Mouse (Mus musculus) embryonic facial prominence, embryonic 11.5 days (tissue): ENCODE results near the gene Slc25a31. TPM values are rescaled to one million over a fixed set of nuclear protein-coding genes. Genes with fewer than 3 reads are reported as not detected.

Source experiments
- ATAC-seq: fragments of 200-750 bp; cut with Nextera tagmentation; replicated peaks from 2 replicates; pipeline ENCODE4 v1.8.0; 2017; ENCODE audit warnings: low read depth; ENCODE audit not compliant: insufficient number of reproducible peaks, low FRiP score, low TSS enrichment
- DNase-seq: peaks from one replicate; pipeline ENCODE4 v3.0.0-alpha.2; 2015; ENCODE audit warnings: low spot score
- H3K27ac ChIP-seq: fragments of 300-500 bp; sonication (generic); replicated peaks from 2 replicates; pipeline ENCODE4 v1.5.1; 2014; ENCODE audit warnings: mild to moderate bottlenecking, low read depth, low read length, control low read depth
- H3K27me3 ChIP-seq: fragments of 300-500 bp; sonication (generic); 2 replicates; pipeline ENCODE4 v1.6.1; 2014; ENCODE audit warnings: mild to moderate bottlenecking, low read length, moderate library complexity, mixed read lengths; ENCODE audit not compliant: control insufficient read depth, insufficient read depth
- H3K36me3 ChIP-seq: fragments of 300-500 bp; sonication (generic); replicated peaks from 2 replicates; pipeline ENCODE4 v1.6.1; 2014; ENCODE audit warnings: low read depth, mild to moderate bottlenecking, low read length, moderate library complexity, mixed read lengths; ENCODE audit not compliant: control insufficient read depth, insufficient read depth
- H3K4me1 ChIP-seq: fragments of 300-500 bp; sonication (generic); 2 replicates; pipeline ENCODE4 v1.6.1; 2014; ENCODE audit warnings: low read length, mixed read lengths; ENCODE audit not compliant: control insufficient read depth, insufficient read depth
- H3K4me2 ChIP-seq: fragments of 300-500 bp; sonication (generic); 2 replicates; pipeline ENCODE4 v1.6.1; 2014; ENCODE audit warnings: low read depth, mild to moderate bottlenecking, control low read depth, low read length, moderate library complexity
- H3K4me3 ChIP-seq: fragments of 300-500 bp; sonication (generic); 2 replicates; pipeline ENCODE4 v1.5.1; 2014; ENCODE audit warnings: low read depth, low read length, control low read depth
- H3K9ac ChIP-seq: fragments of 300-500 bp; sonication (generic); replicated peaks from 2 replicates; pipeline ENCODE4 v1.6.1; 2014; ENCODE audit warnings: mild to moderate bottlenecking, control low read depth, low read length
- H3K9me3 ChIP-seq: fragments of 300-500 bp; sonication (generic); replicated peaks from 2 replicates; pipeline ENCODE4 v1.6.1; 2016; ENCODE audit warnings: mild to moderate bottlenecking, low read length, inconsistent platforms, mixed read lengths; ENCODE audit not compliant: control insufficient read depth
- WGBS: fragments of 180-500 bp; shearing (Covaris S2); extraction: QIAGEN DNeasy Blood & Tissue Kit; methylation state at CpG from one replicate; pipeline ENCODE4 v1.1.7; 2014; 5-methylcytosine and 5-hydroxymethylcytosine counted together
- polyA plus RNA-seq: library from polyadenylated mRNA; unstranded; fragments of >200 nt; fragmentation: Nextera tagmentation; extraction: Ambion mirVana; gene quantifications from 2 replicates; pipeline ENCODE4 v1.2.1, GENCODE M21; 2014

The Slc25a31 gene
- polyA plus RNA-seq, 1 experiment from 2014 or later: 0.22 TPM

DNA sequence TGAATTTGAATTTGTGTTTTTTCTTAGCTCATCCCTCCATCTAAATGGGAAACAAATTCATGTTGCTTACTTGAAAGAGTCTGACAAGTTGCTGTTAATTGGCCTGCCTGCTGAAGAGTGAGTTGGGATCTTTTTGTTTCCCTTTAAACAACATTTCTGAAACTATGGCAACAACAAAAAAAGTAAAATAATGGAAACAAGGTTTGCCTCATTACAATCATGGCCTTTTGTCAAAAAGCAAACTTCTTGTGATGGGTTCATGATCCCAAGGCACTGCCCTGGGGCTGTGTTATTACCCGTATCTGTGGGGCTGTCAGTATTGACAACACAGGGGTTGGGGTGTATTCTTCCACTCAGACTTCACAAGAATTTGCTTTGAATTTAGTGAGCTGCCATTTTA, 29.8 kb upstream of the Slc25a31 start:
- H3K4me1 ChIP-seq: no peaks in the 10 kb centered on the region
- H3K36me3 ChIP-seq: no peaks in the 10 kb centered on the region
- no peaks in the 10 kb centered on the region for H3K9me3 ChIP-seq
- H3K27me3 ChIP-seq: no peaks in the 10 kb centered on the region
- WGBS: 20% methylated on average over 1 of the region's 1 CpGs
- H3K4me3 ChIP-seq: no peak overlapping the region
- no peak overlapping the region for H3K9ac ChIP-seq
- ATAC-seq (no peak), DNase-seq (peak; percentile 5)
- H3K4me2 ChIP-seq: no peak overlapping the region
- H3K27ac ChIP-seq: no peak overlapping the region

DNA sequence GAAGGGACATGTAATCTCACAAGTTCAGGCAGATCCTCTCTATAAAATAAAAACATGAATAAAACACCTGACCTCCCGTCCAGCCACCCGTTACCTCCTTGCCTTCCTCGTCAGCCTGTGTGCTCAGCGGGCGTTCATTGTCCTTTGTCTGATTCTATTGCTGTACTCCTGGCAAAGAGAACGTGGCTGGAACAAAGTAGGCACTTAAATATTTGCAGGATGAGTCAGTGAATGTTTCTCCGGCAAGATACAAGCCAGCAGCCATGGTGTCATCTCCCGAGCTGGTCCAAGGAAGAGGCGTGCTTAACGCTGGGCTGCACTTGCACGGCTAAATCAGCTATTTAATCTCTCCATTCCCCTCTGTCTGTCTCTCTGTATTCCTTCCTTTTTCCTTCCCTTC, 26.3 kb upstream of the Slc25a31 start:
- H3K27ac ChIP-seq: no peak overlapping the region
- H3K9ac ChIP-seq: no peak overlapping the region
- H3K4me1 ChIP-seq: peaks cover 3% of the 10 kb centered on the region; the same call in 1 of the 2 replicates
- H3K36me3 ChIP-seq: no peaks in the 10 kb centered on the region
- no peaks in the 10 kb centered on the region for H3K27me3 ChIP-seq
- no peaks in the 10 kb centered on the region for H3K9me3 ChIP-seq
- WGBS: 67% methylated on average over 11 of the region's 11 CpGs
- ATAC-seq (no peak), DNase-seq (no peak)
- no peak overlapping the region for H3K4me3 ChIP-seq
- H3K4me2 ChIP-seq: no peak overlapping the region

DNA sequence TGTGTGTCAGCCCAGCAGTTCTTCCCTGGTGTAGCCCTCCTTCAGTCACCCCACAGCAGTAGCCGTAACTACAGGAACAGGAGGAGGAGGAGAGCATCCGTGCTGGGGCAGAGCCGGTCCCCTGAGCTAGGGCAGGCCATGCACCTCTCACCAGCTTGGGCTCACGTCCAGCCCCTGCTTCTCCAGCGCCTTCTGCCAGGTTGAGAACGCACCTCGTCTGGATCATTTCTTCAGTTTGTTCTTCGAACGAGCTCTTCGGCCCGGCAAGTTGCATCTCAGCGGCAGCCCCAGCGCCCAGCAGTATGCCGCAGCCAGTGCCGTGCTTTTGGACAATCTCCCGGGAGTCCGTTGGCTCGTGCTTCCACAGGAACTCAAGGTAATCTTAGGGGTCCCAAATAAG, 25.5 kb upstream of the Slc25a31 start:
- WGBS: 91% methylated on average over 18 of the region's 18 CpGs
- H3K4me1 ChIP-seq: peaks cover 3% of the 10 kb centered on the region; the same call in 1 of the 2 replicates
- H3K9ac ChIP-seq: no peak overlapping the region
- no peaks in the 10 kb centered on the region for H3K9me3 ChIP-seq
- H3K27ac ChIP-seq: no peak overlapping the region
- DNase-seq: no peak
- ATAC-seq: no peak
- H3K4me2 ChIP-seq: no peak overlapping the region
- no peak overlapping the region for H3K4me3 ChIP-seq
- H3K36me3 ChIP-seq: no peaks in the 10 kb centered on the region
- no peaks in the 10 kb centered on the region for H3K27me3 ChIP-seq

DNA sequence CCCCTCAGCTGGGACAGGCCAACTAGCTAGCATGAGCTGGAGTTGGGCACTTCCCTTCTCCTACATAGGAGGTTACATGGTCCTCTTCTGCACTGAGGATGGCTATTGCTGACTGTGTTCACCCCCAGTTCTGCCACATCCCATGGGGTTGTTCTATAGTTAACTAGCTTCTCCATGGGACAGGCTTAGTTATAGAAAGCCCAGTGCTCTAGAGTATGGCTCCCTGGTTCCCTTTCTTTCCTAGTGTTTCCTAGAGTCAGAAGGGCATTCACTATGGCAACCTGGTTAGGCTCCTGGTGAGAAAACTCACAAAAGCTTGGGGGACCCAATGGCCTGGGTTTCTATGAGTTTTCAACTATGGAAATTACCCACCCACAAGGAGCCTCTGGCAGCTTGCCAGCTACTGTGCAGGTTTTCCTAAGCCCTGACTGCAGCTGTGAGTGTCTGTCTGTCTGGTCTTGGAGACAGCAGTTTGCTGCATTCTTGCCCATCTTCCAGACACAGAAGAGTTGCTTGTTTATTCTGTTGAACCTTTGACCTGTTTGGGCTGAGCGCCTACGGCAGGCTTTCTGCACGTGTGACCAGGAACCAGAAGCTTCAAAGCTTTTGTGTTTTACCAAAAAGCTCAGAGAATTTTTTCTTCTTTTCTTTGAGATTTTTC, 22.7 kb upstream of the Slc25a31 start:
- Histone ChIP-seq H3K4me1 (peaks cover 3% of the 10 kb centered on the region; the same call in 1 of the 2 replicates), H3K27me3 (no peaks in the 10 kb centered on the region), H3K27ac (no peak overlapping the region), H3K4me2 (no peak overlapping the region), H3K36me3 (no peaks in the 10 kb centered on the region), H3K9ac (no peak overlapping the region), H3K4me3 (no peak overlapping the region), H3K9me3 (no peaks in the 10 kb centered on the region)
- 2% methylated on average over 3 of the region's 3 CpGs for WGBS
- DNase-seq (peak; percentile 73), ATAC-seq (0 out of 2 replicates have a peak, but pooled peaks have one; percentile 24)

DNA sequence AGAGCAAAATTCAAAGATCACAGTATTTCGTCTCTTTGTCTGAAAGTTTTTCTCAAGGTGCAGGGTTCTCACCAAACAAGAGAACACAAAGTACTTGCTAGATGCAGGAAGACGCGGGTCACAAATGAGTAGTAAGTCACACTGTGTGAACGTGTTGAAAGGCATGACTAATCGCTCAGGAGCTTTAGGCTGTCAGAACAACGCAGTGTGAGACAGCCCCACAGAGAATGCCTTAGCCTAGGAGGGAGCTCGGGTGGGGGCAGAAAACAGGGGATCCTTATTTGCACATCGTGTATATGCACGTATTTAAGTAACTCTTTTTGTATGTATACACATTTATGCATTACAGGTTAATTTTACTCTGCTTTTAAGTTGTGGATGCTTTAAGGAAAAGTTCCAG, 21.8 kb upstream of the Slc25a31 start:
- Histone ChIP-seq H3K9ac (no peak overlapping the region), H3K4me3 (no peak overlapping the region), H3K27ac (no peak overlapping the region), H3K4me2 (no peak overlapping the region), H3K27me3 (no peaks in the 10 kb centered on the region), H3K9me3 (no peaks in the 10 kb centered on the region), H3K4me1 (peaks cover 3% of the 10 kb centered on the region; the same call in 1 of the 2 replicates), H3K36me3 (no peaks in the 10 kb centered on the region)
- peak; percentile 13 for DNase-seq
- 19% methylated on average over 9 of the region's 9 CpGs for WGBS
- no peak for ATAC-seq

DNA sequence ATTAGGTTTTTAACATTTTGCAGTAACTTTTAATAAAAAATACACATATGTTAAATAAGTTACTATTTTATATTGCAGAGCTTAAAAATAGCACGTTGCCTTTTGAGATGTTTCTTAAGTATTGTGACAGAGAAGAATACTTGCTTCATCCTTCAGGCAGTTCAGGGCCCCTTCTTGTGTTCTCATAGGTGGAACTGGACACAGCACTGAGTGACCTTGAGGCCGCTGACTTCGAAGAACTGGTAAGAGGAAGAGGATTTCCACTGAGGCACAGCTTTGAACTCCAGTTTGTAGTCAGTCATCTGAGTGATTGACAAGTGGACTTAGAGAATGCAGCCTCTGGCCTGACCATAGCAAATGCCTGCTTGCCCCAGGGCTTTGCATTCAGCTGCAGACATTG, 21.1 kb upstream of the Slc25a31 start:
- no peak for ATAC-seq
- no peak overlapping the region for H3K4me3 ChIP-seq
- H3K27me3 ChIP-seq: no peaks in the 10 kb centered on the region
- 58% methylated on average over 3 of the region's 3 CpGs for WGBS
- H3K4me1 ChIP-seq: peaks cover 3% of the 10 kb centered on the region; the same call in 1 of the 2 replicates
- H3K27ac ChIP-seq: no peak overlapping the region
- H3K9ac ChIP-seq: no peak overlapping the region
- H3K9me3 ChIP-seq: no peaks in the 10 kb centered on the region
- peak; percentile 9 for DNase-seq
- H3K4me2 ChIP-seq: no peak overlapping the region
- H3K36me3 ChIP-seq: no peaks in the 10 kb centered on the region

DNA sequence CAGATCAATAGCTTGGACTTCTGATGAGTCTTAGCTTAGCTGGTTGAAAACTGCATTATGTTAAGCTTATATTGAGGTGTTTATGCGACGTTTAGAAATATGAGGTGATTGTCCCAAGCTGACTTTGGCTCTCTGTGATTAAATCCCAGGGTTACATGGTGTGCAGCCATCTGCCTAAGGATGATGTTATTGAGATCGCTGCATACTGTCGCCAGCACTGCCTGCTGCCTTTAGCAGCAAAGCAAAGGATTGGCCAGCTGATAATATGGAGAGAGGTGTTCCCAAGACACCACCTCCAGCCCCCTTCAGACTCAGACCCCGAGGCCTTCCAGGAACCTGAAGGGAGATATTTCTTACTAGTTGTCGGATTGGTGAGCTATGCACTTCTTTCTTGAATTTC, 17.1 kb upstream of the Slc25a31 start:
- WGBS: 86% methylated on average over 6 of the region's 6 CpGs
- Histone ChIP-seq H3K4me2 (no peak overlapping the region), H3K4me3 (no peak overlapping the region), H3K36me3 (no peaks in the 10 kb centered on the region), H3K27ac (no peak overlapping the region), H3K9ac (no peak overlapping the region), H3K9me3 (no peaks in the 10 kb centered on the region), H3K27me3 (no peaks in the 10 kb centered on the region), H3K4me1 (no peaks in the 10 kb centered on the region; the same call in 1 of the 2 replicates)
- DNase-seq (no peak), ATAC-seq (no peak)

DNA sequence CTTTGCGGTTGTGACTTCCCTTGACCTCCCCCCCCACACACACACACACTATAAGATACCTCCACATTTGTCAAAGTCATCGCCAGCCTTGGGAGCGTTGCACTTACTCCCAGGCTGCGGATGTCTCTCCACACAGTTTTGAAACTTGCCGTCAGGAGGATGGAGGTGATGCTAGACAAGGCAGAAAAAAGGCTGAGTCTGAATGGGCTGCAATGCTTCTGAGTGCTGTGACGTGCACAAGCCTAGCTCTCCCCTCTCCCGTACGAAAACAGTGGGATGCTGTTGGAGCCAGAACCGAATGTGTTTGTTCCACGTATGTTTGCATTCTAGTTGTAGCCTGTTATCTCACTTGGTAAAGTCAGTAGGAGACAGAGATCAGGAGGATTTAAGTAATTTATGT, 15.2 kb upstream of the Slc25a31 start:
- no peak overlapping the region for H3K4me3 ChIP-seq
- H3K27ac ChIP-seq: no peak overlapping the region
- H3K9me3 ChIP-seq: no peaks in the 10 kb centered on the region
- no peak overlapping the region for H3K9ac ChIP-seq
- DNase-seq (no peak), ATAC-seq (no peak)
- no peaks in the 10 kb centered on the region for H3K4me1 ChIP-seq
- no peaks in the 10 kb centered on the region for H3K36me3 ChIP-seq
- H3K4me2 ChIP-seq: no peak overlapping the region
- 84% methylated on average over 10 of the region's 10 CpGs for WGBS
- H3K27me3 ChIP-seq: no peaks in the 10 kb centered on the region
